Mouse (Mus musculus): ENCODE data around the gene 1190002N15Rik. TPM values are rescaled to one million over a fixed set of nuclear protein-coding genes. Genes with fewer than 3 reads are reported as not detected.

1190002N15Rik gene
- polyA plus RNA-seq (2012; rRNA removed) = 14.5 and 17.3 TPM in 2 replicates

DNA sequence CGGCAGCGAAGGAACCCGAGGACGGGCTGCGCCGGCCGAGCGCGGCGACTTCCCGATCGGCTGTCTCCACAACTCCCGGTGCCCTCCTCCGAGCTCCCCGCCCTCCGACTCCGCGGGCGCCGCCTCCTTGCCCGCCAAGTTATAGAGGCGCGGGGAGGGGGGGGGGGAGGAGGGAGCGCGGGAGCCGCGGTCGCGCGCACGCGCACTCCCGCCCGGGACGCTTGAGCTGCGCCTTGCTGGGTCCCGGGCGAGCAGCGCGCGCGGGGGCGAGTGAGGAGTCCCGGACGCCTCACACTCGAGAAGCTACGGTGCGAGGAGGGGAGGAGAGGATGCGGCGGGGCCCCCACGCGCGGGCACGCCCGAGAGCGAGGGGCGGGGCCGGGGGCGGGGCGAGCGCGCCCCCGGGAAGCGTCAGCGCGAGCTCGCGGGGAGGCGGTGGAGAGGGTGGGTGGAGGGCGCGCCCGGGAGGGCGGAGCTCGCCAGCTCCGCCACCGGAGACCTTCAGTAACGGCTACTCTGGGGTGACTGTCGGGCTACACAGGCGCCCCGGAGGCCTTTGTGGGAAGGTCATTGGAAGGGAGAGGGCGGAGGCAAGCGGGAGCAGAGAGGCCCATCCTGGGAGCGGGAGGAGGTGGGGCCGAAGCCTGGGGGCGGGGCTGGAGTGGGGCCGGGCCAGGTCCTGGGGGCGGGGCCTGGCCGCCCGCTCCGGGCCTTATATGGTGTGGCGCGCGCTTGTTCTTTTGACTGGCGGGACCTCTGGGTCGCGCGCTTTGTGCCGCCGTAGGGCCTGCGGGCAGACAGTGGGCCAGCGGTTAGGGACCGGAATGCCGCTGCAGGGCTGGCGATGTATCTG is at the start of gene 1190002N15Rik:
TSS of gene 1190002N15Rik (minus strand) at position 112 of the 853 bp plus-strand sequence.

Other genes starting within 250 kb of the 1190002N15Rik start
- 1.8 TPM in 2 replicates for gene Slc9a9, start 131.8 kb upstream of the 1190002N15Rik start, polyA plus RNA-seq (2012; rRNA removed)